Mouse (Mus musculus): Measurements from ENCODE around the gene Kcnmb1. TPM values are rescaled to one million over a fixed set of nuclear protein-coding genes. Genes with fewer than 3 reads are reported as not detected.

Kcnmb1 gene
- not detected for polyA plus RNA-seq (2012; fragmentation: generic; extraction: Trizol)

GRCm38 (mm10) chr11:33962688-33963407 is at the start of gene Kcnmb1:
Kcnmb1 (plus strand) TSS chr11:33963013.

GRCm38 (mm10) chr11:33992938-33993337 is 30.1 kb downstream of the Kcnmb1 start, which contains the start of gene Kcnip1:
Kcnip1 (minus strand) TSS chr11:33993152.

Other genes with a start within 250 kb of the Kcnmb1 start
- not detected for gene Kcnip1, start 30.1 kb downstream of the Kcnmb1 start, polyA plus RNA-seq (2012; fragmentation: generic; extraction: Trizol)
- gene Lcp2, start 83.9 kb downstream of the Kcnmb1 start, polyA plus RNA-seq (2012; fragmentation: generic; extraction: Trizol) = not detected
- gene 4930469K13Rik, start 135.5 kb downstream of the Kcnmb1 start, polyA plus RNA-seq (2012; fragmentation: generic; extraction: Trizol) = not detected
- not detected for gene Foxi1, start 245.1 kb downstream of the Kcnmb1 start, polyA plus RNA-seq (2012; fragmentation: generic; extraction: Trizol)

Data from C3H10T1/2 (cell line).